Mouse (Mus musculus) MEL (cell line): Measurements from ENCODE around the gene Dus2.

ENCODE experiments used
- CTCF ChIP-seq, 3 experiments: IDR thresholded peaks in 2 of 3; conservative IDR thresholded peaks in 1 of 3; 2 replicates each; pipeline ENCODE4 v1.5.1; 2011 to 2012; ENCODE audit warnings: low read length in 3 of 3, low read depth in 2 of 3, mild to moderate bottlenecking in 2 of 3, improper control_type of control experiment in 1 of 3, inconsistent platforms in 1 of 3, mixed read lengths in 1 of 3, moderate library complexity in 1 of 3; ENCODE audit not compliant: control insufficient read depth in 1 of 3, insufficient read depth in 1 of 3, poor library complexity in 1 of 3, severe bottlenecking in 1 of 3
- EP300 ChIP-seq, 2 experiments: IDR thresholded peaks; 2 replicates each; pipeline ENCODE4 v1.6.1; 2011; ENCODE audit warnings: improper control_type of control experiment in 2 of 2, low read length in 2 of 2, low read depth in 1 of 2, mild to moderate bottlenecking in 1 of 2
- POLR2A ChIP-seq, 2 experiments: IDR thresholded peaks; 2 replicates each; pipeline ENCODE4 v1.6.1; 2011 to 2012; ENCODE audit warnings: low read length in 2 of 2, mild to moderate bottlenecking in 2 of 2, control low read depth in 1 of 2, improper control_type of control experiment in 1 of 2, low read depth in 1 of 2, moderate library complexity in 1 of 2; ENCODE audit not compliant: control insufficient read depth in 1 of 2, insufficient read depth in 1 of 2, poor library complexity in 1 of 2

DNA sequence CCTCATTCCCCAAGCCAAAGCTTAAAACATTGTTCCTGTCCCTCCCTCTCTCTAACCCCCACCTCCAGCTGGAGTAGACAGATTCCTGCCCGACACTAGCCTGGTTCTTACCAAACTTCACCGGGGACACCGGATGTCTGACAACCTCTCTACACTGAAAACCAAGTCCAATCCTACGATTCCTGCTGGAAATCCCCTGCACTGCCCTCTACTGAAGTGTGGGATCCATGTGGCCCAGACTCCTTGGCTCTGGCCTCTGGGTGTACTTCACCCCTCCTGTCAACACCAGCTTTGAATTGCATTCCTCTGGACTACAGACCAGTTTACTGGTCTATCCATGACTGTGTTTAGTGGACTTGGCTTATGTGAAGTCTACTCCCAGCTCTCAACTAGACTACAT is 34.6 kb upstream of the Dus2 start:
- no peak for TF ChIP-seq POLR2A (IDR thresholded peaks at IDR 0.05; ENCODE audit: control insufficient read depth in 1 of 2, insufficient read depth in 1 of 2, low read depth in 1 of 2, low read length in 2 of 2, poor library complexity in 1 of 2)
- TF ChIP-seq CTCF (IDR thresholded peaks at IDR 0.05 in 2 of 3, conservative IDR thresholded peaks at IDR 0.05 in 1 of 3; ENCODE audit: control insufficient read depth in 1 of 3, insufficient read depth in 1 of 3, low read depth in 2 of 3, low read length in 3 of 3, poor library complexity in 1 of 3, severe bottlenecking in 1 of 3): no peak
- no peak for TF ChIP-seq EP300 (IDR thresholded peaks at IDR 0.05; ENCODE audit: low read depth in 1 of 2, low read length in 2 of 2)
